Mouse (Mus musculus) ovary, postnatal 36 days (tissue): ENCODE results near the gene Tgfbr2.

Experiments used
- DNase-seq: peaks from one replicate; pipeline ENCODE4 v3.0.0; 2022; ENCODE audit warnings: low spot score, mixed read lengths

Tgfbr2 gene

DNA sequence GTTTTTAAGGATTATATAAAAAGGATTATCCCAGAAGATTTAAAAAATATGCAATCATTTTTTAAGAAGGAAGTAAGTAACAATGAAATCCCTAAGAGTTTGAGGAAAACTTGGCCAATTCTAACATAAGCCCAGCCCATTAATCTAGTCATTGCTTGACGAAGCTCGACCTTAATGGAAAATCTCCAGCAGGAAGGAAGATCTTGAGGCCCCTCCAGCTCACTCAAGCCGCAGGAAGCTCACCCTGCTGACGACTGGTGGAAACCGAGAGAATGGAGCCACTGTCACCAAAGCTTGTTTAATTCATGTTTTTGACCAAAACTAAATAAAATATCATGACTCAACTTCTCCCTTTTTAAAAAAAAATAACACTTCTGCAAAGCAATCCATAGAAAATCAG is 18.7 kb downstream of the Tgfbr2 start:
- no peak for DNase-seq

- no peak for DNase-seq
Measured at GRCm38 (mm10) chr9:116152878-116153277, 22.3 kb downstream of the Tgfbr2 start.

GRCm38 (mm10) chr9:116150725-116151396 is 24.3 kb downstream of the Tgfbr2 start:
- no peak for DNase-seq

- DNase-seq = no peak
Measured at GRCm38 (mm10) chr9:116148809-116149208, 26.4 kb downstream of the Tgfbr2 start.

GRCm38 (mm10) chr9:116146235-116146634 is 28.9 kb downstream of the Tgfbr2 start:
- DNase-seq = no peak

DNA sequence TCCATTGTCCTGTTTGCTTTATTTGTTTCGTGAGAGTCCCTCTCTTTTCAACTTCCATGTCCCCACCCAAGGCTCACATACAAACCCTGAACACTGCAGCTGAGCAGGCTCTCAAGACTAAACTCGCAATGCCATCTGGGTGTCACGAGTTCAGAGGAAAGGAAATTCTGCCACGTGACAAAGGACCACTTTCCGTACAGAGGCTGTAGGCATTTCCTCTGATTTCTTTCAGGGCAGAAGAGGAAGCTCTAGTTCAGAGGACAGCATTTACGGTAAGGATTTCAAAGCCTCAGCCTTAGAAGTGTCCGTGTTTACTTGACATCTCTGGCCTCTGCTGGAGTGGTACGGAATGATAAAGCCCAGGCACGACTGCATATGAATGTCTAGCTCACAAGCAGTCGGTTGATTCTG is 29.9 kb downstream of the Tgfbr2 start:
- DNase-seq = no peak

DNA sequence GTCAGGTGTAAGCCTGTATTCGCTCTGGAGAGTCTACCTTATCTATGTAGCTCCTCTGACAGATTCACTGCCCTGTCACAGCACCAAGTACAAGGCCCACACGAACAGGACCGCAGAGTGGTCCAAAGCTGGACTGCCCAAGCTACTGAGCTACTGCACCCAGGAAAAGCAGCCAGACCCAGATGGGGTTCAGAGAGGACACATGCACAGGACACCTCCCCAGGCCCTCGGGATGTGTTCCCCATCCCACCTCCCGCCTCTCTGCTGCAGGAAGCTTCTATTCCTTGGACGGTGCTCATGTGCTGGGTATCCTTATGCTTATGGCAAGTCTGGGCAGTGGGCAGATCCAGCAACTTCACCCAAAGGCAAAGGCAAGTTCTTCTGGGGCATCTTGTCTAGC is 34.7 kb downstream of the Tgfbr2 start:
- no peak for DNase-seq

DNA sequence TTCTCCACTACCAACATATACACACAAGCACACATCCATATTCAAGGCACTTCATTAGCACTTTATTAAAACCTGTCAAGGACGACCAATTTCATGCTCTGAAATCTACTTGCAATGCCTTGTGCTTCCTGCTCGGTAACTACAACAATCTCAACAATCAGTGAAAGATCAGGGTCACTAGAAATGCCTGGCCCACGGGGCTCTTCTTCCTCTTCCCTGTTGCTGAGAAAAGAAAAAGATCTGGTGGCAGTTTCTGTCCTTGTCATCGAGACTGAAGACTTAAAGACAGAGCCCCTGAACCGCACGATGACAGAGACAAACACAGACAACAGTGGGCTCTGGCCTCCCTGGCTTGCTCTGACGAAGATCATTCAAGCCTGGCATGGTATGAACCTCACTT is 35.6 kb downstream of the Tgfbr2 start:
- no peak for DNase-seq

- no peak for DNase-seq
Measured at GRCm38 (mm10) chr9:116138595-116139134, 36.5 kb downstream of the Tgfbr2 start.

DNA sequence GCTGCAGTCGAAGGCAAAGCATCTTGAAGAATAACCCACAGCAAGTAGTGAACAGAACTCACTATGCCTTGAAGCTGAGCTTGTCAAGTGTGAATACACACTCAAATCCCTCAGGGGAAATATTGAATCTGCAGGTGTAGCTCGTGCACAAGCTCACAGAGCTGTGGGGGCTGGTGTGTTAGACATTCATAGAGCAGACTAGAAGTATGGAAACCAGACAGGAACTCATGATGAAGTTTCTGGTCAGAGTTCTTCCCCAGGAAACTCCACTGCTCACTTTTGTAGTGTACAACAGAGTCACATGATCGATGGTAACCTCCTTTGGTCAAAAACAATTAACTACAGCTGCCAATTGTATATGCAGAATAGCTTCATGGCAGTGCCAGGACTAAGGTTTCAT is 37.5 kb downstream of the Tgfbr2 start:
- DNase-seq = no peak

DNA sequence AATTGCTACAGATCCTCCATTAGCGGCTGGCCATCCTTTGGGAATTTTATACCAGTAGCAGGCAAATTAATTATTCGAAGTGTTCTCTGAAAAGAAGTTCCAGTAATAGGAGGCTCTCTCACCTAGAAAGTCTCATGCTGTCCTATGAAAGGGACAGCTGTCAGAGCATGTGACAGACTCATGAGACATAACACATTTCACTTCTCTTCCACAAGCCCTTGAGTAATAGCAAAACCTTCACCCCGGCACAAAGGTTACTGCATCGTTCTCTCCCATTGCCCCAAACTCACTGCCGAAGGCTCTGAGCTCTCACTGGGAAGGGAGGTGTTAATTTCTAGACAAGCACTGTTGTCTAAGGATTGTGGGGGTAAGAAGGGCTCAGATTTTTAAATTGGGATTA is 38.3 kb downstream of the Tgfbr2 start:
- no peak for DNase-seq

GRCm38 (mm10) chr9:116136146-116136545 is 39.0 kb downstream of the Tgfbr2 start:
- no peak for DNase-seq

DNA sequence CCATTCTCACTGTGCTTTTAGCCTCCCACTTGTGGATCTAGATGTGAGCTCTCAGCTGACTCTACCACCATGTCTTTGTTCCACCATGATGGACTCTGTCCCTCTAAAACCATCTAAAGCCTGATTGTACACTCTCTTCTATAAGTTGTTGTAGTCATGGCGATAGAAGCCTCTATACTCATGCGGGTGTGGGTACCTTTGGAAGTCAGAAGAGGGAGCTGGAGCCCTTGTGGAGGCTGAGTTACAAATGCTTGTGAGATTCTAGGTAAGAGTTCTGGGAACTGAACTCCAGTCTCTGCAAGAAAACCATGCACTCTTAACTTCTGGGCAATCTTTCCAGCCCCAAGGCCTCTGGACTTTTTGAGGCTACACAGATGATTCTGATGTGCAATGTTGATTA is 40.7 kb downstream of the Tgfbr2 start:
- no peak for DNase-seq

DNA sequence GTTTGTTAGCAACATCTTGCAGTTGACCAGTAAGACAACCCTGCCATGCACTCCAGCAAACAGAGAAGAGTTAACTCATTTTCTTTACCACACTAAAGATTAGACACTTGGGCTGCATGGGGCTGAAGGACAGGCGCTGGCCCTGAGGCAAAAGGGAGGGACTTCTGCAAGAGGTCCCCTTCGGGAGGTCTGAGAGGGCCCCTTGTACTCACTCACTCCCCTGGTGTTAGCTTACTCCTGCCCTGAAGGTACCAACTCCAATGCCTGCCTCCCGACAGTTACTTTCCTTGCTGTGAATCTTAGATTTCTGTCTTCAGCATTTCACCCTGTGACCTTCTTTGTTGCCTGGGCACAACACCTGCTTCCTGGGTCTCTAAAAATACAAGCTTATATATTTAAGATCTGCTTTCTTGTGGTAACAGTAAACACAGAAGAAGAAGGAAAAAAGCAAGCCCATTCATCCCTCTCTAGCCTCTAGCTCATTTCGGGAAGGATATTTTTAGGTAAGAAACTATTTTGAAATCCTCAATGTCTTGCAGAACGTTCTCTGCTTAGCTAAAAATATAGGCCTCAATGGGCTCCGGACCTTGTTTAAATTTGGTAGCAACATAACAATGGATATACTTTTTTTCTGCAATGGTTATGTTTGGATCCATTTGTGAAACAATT is 41.7 kb downstream of the Tgfbr2 start:
- DNase-seq = no peak

- no peak for DNase-seq
Measured at GRCm38 (mm10) chr9:116128886-116129285, 46.3 kb downstream of the Tgfbr2 start.

DNA sequence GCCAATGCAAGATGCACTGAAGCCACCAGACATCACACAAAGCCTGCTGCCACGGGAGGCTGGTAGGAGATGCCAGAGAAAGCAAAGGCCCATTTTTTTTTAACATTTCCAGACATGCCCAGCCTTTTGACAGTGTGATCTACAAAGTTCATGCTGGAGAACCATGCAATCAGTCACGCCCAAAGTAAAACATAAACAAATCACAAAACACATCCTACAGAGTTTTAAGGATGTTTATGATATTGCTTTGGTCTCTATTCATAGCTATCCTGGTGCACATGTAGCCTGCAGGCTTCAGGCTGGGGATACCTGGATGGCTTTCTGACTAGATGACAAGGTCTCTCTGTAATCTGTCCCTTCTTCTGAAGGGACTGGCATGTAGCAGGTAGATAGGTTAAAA is 46.8 kb downstream of the Tgfbr2 start:
- DNase-seq = no peak

- DNase-seq = no peak
Measured at GRCm38 (mm10) chr9:116126494-116126893, 48.7 kb downstream of the Tgfbr2 start.

DNA sequence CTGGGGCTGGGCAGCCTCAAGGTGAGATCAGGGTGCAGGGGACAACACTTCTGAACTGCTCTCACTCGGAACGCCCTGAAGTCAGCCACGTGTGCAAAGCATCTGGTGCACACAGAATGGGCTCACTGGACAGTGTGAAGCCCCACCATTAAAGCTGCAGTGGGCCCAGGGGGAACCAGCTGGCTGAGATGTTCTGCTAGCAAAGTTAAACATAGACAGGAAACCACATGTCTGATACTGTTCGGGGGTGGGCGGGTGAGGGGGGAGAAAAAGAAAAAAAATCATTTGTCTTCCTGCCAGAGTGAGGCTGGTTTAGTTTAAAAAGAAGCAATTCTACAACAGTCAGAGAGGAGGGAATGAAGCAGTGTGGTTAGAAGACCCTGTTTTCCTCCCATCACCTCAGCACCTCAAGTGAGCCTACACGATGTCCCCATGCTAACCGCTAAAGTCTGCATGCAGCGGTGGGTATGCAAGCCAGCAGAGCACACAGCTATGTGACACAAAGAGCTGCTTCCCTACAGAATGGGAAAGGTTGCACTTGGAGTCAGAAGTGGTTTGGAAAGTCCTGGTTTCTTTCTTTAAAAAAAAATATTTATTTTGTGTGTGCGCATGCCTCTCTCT is 52.1 kb downstream of the Tgfbr2 start:
- no peak for DNase-seq

GRCm38 (mm10) chr9:116122544-116122943 is 52.6 kb downstream of the Tgfbr2 start:
- DNase-seq = no peak

DNA sequence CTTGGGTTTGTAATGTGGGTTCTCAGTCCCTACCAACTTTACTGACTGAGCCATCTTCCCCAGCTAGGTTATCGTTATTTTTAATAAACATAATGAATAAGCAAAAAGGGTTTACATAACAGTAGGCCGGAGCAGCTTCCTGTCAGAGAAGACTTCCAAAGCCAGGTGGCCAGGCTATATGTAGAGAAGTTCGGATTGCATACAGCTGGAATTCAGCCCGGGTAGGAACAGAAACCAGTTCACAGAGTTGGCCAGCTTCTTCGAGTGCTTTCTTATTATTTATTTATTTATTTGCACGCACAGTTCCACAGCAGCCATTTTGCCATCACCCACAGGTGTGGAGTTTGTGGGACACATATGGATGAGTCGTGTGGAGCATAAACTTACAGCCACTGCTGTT is 53.7 kb downstream of the Tgfbr2 start:
- no peak for DNase-seq

DNA sequence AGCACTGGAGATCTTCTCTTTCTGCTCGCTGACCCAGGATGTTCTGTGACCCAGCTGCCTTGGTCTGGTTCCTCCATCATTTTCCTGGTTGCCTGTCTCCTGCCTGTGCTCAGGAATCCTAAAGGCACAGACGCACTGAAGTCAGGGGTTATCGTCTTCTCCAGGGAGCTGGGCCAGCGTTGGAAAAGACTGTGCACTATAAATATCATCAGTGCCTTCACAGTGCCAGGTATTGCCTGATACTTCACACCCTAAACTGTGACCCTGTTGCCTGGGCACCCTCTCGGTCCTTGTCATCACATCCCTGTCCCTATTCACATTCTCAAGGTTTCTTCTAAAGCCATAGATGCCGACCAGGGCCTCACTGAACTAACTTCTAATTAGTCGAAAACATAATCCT is 55.2 kb downstream of the Tgfbr2 start:
- no peak for DNase-seq

GRCm38 (mm10) chr9:116118332-116118872 is 56.8 kb downstream of the Tgfbr2 start:
- no peak for DNase-seq

GRCm38 (mm10) chr9:116115875-116116274 is 59.3 kb downstream of the Tgfbr2 start:
- DNase-seq = no peak
